9 mouse cellular contexts compared by ENCODE assay signal in genomic region chr12:71842006-71842405, GRCm38 (mm10). TPM values are rescaled to one million over a fixed set of nuclear protein-coding genes. Genes with fewer than 3 reads are reported as not detected.
A peak's percentile ranks its signal among the peaks of the same experiment; 100 is the strongest.
DNase-seq lines count a peak whose midpoint lies in the region; ATAC-seq and TF ChIP-seq lines count a peak whose summit lies in the region.
"Had no signal": no experiment of that assay in that cellular context is flagged by ENCODE, and none has a peak within 500 bp of the region (broad histone marks: within the 10 kb centered on the region; RNA-seq: fewer than 3 reads in every experiment).

No protein-coding gene starts in this region.

- H3K4me3 ChIP-seq in layer of hippocampus, adult 2 months, result no peak overlapping the region
- H3K4me3 ChIP-seq in heart, embryonic 12.5 days, result no peak overlapping the region
- no peak overlapping the region for H3K4me3 ChIP-seq in kidney, adult 2 months (ENCODE audit: insufficient read depth, low read depth, low read length)
- no peak overlapping the region for H3K4me3 ChIP-seq in lung, embryonic 15.5 days
- H3K4me3 ChIP-seq: embryonic facial prominence, embryonic 13.5 days had no signal

- no peaks in the 10 kb centered on the region for H3K9me3 ChIP-seq in heart, embryonic 12.5 days (replicated peaks)
- no peaks in the 10 kb centered on the region for H3K9me3 ChIP-seq in lung, embryonic 15.5 days
- H3K9me3 ChIP-seq: embryonic facial prominence, embryonic 13.5 days had no signal

- peak overlapping the region; percentile 72 for H3K27ac ChIP-seq in layer of hippocampus, adult 2 months
- peak overlapping the region; percentile 71 for H3K27ac ChIP-seq in heart, embryonic 12.5 days (ENCODE audit: poor library complexity, severe bottlenecking)
- no peak overlapping the region for H3K27ac ChIP-seq in kidney, adult 2 months (ENCODE audit: insufficient read depth, low read depth, low read length)
- H3K27ac ChIP-seq in lung, embryonic 15.5 days, result peak overlapping the region; percentile 35
- H3K27ac ChIP-seq: embryonic facial prominence, embryonic 13.5 days had no signal

- H3K9ac ChIP-seq in heart, embryonic 12.5 days, result no peak overlapping the region
- no peak overlapping the region for H3K9ac ChIP-seq in lung, embryonic 15.5 days
- H3K9ac ChIP-seq: embryonic facial prominence, embryonic 13.5 days had no signal

- no peak for DNase-seq in layer of hippocampus, adult 2 months (ENCODE audit: low spot score in 2 of 2)
- DNase-seq in layer of hippocampus, adult 11-12 months (ENCODE audit: low spot score), result no peak
- DNase-seq in kidney, adult 2 months, result peak; percentile 65
- no peak for DNase-seq in left cerebral cortex, postnatal 14 days (ENCODE audit: low spot score in 2 of 2)
- no peak for DNase-seq in thymus, postnatal 4 days
- DNase-seq: layer of hippocampus, adult 9-11 months had no signal

- H3K27me3 ChIP-seq in heart, embryonic 12.5 days (replicated peaks), result no peaks in the 10 kb centered on the region
- no peaks in the 10 kb centered on the region for H3K27me3 ChIP-seq in kidney, adult 2 months (replicated peaks; ENCODE audit: control insufficient read depth, insufficient read depth, low read length)
- no peaks in the 10 kb centered on the region for H3K27me3 ChIP-seq in lung, embryonic 15.5 days
- H3K27me3 ChIP-seq: embryonic facial prominence, embryonic 13.5 days had no signal

- no peak for ATAC-seq in heart, embryonic 12.5 days (ENCODE audit: insufficient number of reproducible peaks, low FRiP score)
- peak; percentile 56; the same call in 1 of the 2 replicates for ATAC-seq in lung, embryonic 15.5 days (ENCODE audit: borderline replicate concordance, extremely low read depth, low FRiP score, low TSS enrichment)

- no peak overlapping the region for H3K4me2 ChIP-seq in heart, embryonic 12.5 days
- no peak overlapping the region for H3K4me2 ChIP-seq in lung, embryonic 15.5 days
- H3K4me2 ChIP-seq: embryonic facial prominence, embryonic 13.5 days had no signal

- no peak for TF ChIP-seq CTCF in layer of hippocampus, adult 2 months (conservative IDR thresholded peaks at IDR 0.05)
- no peak for TF ChIP-seq CTCF in kidney, adult 2 months (conservative IDR thresholded peaks at IDR 0.05; ENCODE audit: insufficient read depth, insufficient read length, low read depth, low read length)

- no peak for TF ChIP-seq POLR2A in kidney, adult 2 months (IDR thresholded peaks at IDR 0.05; ENCODE audit: low read depth, low read length)

- H3K4me1 ChIP-seq in heart, embryonic 12.5 days (replicated peaks), result peaks cover 68% of the 10 kb centered on the region
- H3K4me1 ChIP-seq in kidney, adult 2 months (ENCODE audit: control insufficient read depth, insufficient read depth, low read length), result peaks cover 46% of the 10 kb centered on the region
- peaks cover 63% of the 10 kb centered on the region for H3K4me1 ChIP-seq in lung, embryonic 15.5 days

- intact Hi-C loops in left cerebral cortex, postnatal 14 days (cut with DNase I), result no loop called here

- 24% methylated on average over 3 of the region's 3 CpGs for WGBS in heart, embryonic 12.5 days
- 20% methylated on average over 3 of the region's 3 CpGs for WGBS in kidney, adult 2 months
- WGBS in lung, embryonic 15.5 days, result 12% methylated on average over 3 of the region's 3 CpGs

- peaks cover 6% of the 10 kb centered on the region; the same call in 1 of the 2 replicates for H3K36me3 ChIP-seq in heart, embryonic 12.5 days
- H3K36me3 ChIP-seq in kidney, adult 2 months (ENCODE audit: control insufficient read depth, insufficient read depth, low read length), result no peaks in the 10 kb centered on the region
- no peaks in the 10 kb centered on the region for H3K36me3 ChIP-seq in lung, embryonic 15.5 days
- H3K36me3 ChIP-seq: embryonic facial prominence, embryonic 13.5 days had no signal

RNA-seq across cellular contexts. Expression of gene Daam1, which starts 11.1 kb away (rescaled TPM):
- 10 to 100 TPM; 64.9 to 69.3 TPM for total RNA-seq in layer of hippocampus, adult 2 months (2021)
- polyA plus RNA-seq in heart, embryonic 12.5 days (2016; fragmentation: Nextera tagmentation; extraction: Ambion mirVana), result 23.1 and 23.3 TPM in 2 replicates
- polyA plus RNA-seq in kidney, adult 2 months (2012; rRNA removed), result 4.7 and 5.2 TPM in 2 replicates
- 12.2 and 13.8 TPM in 2 replicates for polyA plus RNA-seq in lung, embryonic 15.5 days (2015; fragmentation: Nextera tagmentation; extraction: Ambion mirVana)
- 10 to 100 TPM; 65.9 to 67.3 TPM for total RNA-seq in left cerebral cortex, postnatal 14 days (2021)
